Mouse (Mus musculus) testis, adult 2 months (tissue): ENCODE results near the gene Oprl1.

Source experiments
- CTCF ChIP-seq: fragments of 200-500 bp; IDR thresholded peaks from 2 replicates; pipeline ENCODE4 v1.5.1; 2012; ENCODE audit warnings: low read depth, mild to moderate bottlenecking, inconsistent platforms, low read length, moderate library complexity; ENCODE audit not compliant: control insufficient read depth, insufficient read depth, insufficient replicate concordance
- POLR2A ChIP-seq: fragments of 200-500 bp; IDR thresholded peaks from 2 replicates; pipeline ENCODE4 v1.6.1; 2012; ENCODE audit warnings: low read depth, mild to moderate bottlenecking, inconsistent platforms, low read length, moderate library complexity; ENCODE audit not compliant: control insufficient read depth

DNA sequence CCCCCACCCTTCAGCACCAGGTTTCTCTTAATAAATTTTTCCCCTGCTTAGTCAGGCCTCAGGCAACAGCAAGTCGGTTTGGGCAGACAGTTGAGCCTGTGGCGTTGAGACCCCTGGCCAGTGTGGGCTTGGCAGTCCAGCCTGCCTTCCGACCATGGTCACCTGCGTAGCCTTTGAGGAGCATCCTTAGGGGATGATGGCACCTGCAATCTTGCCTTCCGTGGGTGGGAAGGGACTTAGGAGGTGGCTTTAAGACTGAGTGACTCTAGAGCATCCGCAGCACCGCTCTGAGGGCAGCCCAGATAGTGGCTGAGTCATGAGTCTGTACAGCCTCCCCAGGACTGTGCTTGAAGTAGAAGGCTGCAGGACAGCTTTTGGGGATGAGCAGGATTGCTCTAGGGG is 34.1 kb upstream of the Oprl1 start:
- TF ChIP-seq POLR2A = no peak
- TF ChIP-seq CTCF = no peak
